Mouse (Mus musculus): Measurements from ENCODE around the gene Tmem132b. TPM values are rescaled to one million over a fixed set of nuclear protein-coding genes. Genes with fewer than 3 reads are reported as not detected.

The Tmem132b gene
- total RNA-seq, 2 experiments from 2014 or later = 0.20 to 0.56 TPM

DNA sequence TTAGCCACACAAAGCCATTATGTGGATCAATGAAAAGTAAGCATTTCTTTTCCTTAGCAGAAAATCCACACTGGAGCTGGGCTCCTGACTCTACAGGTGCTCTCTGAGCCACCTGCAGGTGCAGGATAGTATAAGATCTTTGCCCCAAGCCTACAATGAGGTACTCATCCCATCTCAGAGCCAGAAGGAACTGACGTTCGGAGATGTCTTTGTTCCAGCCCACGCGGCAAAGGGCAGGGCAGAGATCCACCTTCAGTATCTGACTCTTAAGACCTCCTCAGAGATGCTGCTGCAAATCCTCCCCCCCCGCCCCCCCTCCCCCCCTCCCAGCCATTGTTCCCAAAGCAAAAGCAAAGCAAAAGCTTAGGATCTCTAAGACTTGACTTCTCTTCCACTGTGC, 268.0 kb downstream of the Tmem132b start:
- intact Hi-C loops (cut with DNase I) = loop anchor here (2.0 kb wide), 1 partner anchor 271 kb away; no protein-coding TSS in a partner anchor
- H3K27ac ChIP-seq = no peak overlapping the region
- H3K4me3 ChIP-seq = no peak overlapping the region
- DNase-seq = no peak
- no peak for TF ChIP-seq CTCF (IDR thresholded peaks at IDR 0.05)

DNA sequence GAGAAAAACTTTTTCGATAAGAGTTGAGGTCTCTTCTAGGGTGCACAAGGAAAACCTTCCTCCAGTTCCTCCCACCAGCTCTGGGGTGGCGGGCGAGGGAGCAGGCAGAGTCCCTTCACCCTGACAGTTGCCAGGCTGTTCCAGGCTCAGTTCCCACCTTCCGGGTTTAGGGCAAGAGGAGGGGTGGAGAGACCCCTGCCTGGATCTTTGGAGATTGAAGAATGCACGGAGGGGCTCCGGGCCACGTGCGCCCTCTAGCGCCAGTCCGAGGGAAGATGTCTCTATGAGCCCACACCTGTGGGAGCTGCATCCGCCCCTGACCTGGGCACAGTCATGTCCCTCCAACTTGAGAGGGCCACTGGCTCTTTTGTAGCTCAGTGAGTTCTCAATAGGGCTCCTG, 268.5 kb downstream of the Tmem132b start:
- TF ChIP-seq CTCF (IDR thresholded peaks at IDR 0.05) = peak; percentile 48
- Histone ChIP-seq H3K27ac (no peak overlapping the region), H3K4me3 (no peak overlapping the region)
- no peak for DNase-seq
- intact Hi-C loops (cut with DNase I) = loop anchor here (2.0 kb wide), 1 partner anchor 271 kb away; no protein-coding TSS in a partner anchor

DNA sequence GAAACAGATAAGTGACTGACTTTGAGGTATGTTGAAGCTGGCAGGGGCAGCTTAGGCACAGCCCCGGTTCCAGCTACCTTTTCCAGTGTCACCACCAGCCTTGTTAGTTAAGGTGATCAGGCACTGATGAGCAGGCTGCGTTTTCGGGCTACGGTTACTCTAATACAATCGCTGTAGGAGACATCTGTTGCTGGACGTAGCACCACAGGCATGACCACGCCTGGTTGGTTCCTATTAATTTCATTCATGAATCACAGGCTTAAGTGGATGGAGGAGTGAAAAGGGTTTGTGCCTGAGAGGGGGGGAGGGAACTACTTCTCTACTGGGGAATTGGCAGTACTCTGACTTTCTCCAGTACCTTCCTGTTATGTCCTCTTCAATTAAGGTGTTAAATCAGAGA, 271.2 kb downstream of the Tmem132b start:
- intact Hi-C loops (cut with DNase I) = no loop called here
- H3K4me3 ChIP-seq = no peak overlapping the region
- DNase-seq = no peak

DNA sequence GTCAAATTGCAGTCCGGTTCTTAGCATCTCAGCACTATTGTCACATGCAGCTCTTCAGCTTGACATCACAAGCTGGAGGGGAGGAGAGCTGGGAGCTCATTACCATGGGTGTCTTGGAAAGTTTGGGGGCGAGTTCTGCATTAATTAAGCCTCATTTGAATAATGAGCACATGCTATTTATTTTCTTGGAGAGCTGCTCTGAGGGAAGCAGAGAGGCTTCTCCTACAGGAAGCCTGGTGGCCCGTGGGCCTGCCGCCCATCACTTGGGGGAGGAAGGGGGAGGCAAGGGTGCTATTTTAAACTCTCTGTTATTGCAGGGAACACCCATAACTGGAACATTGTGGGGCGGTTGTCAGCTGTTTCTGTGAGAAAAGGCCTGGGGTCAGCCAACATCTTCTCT, 273.8 kb downstream of the Tmem132b start:
- Histone ChIP-seq H3K27ac (no peak overlapping the region), H3K4me3 (no peak overlapping the region)
- no peak for DNase-seq
- intact Hi-C loops (cut with DNase I) = no loop called here
- TF ChIP-seq CTCF (IDR thresholded peaks at IDR 0.05) = no peak

More for the DNA sequence above, 271.2 kb downstream of the Tmem132b start:
- no peak for TF ChIP-seq CTCF (IDR thresholded peaks at IDR 0.05)
- no peak overlapping the region for H3K27ac ChIP-seq

DNA sequence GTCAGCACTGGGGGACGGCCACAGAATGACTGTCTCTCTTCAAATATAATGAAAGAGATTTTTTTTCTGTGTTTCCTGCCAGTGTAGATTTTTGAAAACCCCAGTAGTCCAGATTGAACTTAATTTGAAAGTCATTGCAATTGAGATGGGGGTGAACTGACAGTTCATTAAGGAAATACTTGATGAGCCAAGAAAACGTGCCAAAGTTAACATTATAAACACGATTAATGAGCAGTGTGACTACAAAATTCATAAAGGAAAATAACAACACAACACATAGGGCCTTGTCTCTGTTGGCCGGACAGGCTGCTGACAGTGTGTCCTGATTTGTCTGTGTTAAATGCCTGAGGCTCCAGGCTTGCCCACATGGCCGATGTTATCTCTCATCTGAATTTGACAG, 276.3 kb downstream of the Tmem132b start:
- intact Hi-C loops (cut with DNase I) = no loop called here
- TF ChIP-seq CTCF (IDR thresholded peaks at IDR 0.05) = no peak
- Histone ChIP-seq H3K4me3 (no peak overlapping the region), H3K27ac (no peak overlapping the region)
- DNase-seq = no peak

DNA sequence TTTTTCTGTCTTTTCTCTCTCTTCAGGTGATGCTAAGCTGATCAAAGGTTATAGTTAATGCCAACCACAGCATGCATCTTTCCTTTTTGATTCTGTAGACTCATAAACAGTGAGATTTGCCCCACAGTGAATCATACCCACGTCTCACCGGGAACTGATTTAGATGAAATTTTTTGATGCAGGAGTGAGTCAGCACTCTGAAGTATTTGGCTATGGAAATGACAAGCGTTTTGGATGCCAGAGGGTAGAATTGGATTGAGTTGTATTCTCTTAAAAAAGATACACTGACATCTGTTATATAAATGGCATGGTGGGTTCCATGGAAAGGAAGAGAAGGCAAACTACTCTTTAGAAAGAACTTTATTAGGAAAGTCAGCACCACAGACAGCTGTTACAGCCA, 297.8 kb downstream of the Tmem132b start:
- no peak for TF ChIP-seq CTCF (IDR thresholded peaks at IDR 0.05)
- no peak for DNase-seq
- Histone ChIP-seq H3K4me3 (no peak overlapping the region), H3K27ac (no peak overlapping the region)
- intact Hi-C loops (cut with DNase I) = no loop called here

DNA sequence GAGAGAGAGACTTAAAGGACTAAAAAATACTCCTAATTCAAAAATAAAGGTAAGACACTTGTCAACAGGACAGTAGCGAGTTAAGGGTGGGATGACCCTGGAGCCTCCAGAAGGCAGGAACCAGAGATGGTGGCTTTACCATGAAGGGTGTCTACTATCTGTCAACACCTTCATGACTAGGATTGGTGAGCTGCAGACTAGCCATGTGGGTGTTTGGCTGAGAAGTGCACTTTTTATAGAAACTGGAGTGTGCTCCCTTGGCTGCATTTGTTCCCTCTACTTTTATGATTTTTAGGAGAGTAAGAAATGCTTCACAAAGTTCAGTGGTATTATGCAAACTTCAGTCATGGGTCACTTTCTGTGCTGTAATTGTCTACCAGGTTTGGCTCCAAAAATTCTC, 304.3 kb downstream of the Tmem132b start:
- no peak for TF ChIP-seq CTCF (IDR thresholded peaks at IDR 0.05)
- no peak for DNase-seq
- Histone ChIP-seq H3K27ac (no peak overlapping the region), H3K4me3 (no peak overlapping the region)
- intact Hi-C loops (cut with DNase I) = no loop called here

DNA sequence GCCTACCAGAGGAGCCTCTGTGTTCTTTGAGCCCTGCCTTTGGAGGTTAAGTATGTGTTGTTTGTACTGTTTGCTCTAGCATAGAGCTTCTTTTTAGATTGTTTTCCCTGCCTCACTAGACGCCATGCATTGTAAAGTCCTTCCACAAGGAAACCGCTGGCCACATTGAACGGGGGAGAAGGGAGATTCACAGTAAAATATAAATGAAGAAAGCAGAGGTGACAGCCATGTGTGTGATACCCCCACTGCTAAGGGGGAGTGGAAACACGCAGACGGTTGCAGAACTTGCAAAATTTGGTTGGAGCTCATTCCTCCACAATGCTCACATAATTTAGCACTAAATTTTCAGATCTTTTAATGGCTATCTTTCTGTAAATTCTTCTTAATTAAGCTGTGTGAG, 305.2 kb downstream of the Tmem132b start:
- TF ChIP-seq CTCF (IDR thresholded peaks at IDR 0.05) = no peak
- no peak for DNase-seq

More for the DNA sequence above, 305.2 kb downstream of the Tmem132b start:
- H3K4me3 ChIP-seq = no peak overlapping the region
- no peak overlapping the region for H3K27ac ChIP-seq
- intact Hi-C loops (cut with DNase I) = no loop called here

Other genes with a start within 250 kb of the Tmem132b start
- 10 to 100 TPM; 11.8 to 16.9 TPM for gene Scarb1, start 190.7 kb upstream of the Tmem132b start, total RNA-seq (2021)
- gene Gm10382, start 142.5 kb upstream of the Tmem132b start, total RNA-seq (2021) = not detected
- gene Ubc, start 141.6 kb upstream of the Tmem132b start, total RNA-seq (2021) = 1,000 to 10,000 TPM; 1,479 to 2,293 TPM
- 1 to 10 TPM; 4.3 to 4.4 TPM for gene Dhx37, start 97.7 kb upstream of the Tmem132b start, total RNA-seq (2021)
- 1 to 10 TPM; 2.5 to 3.9 TPM for gene Bri3bp, start 90.2 kb upstream of the Tmem132b start, total RNA-seq (2021)
- gene Aacs, start 56.0 kb upstream of the Tmem132b start, total RNA-seq (2021) = 1 to 10 TPM; 2.8 to 3.3 TPM